Mouse (Mus musculus): ENCODE measurements at regions not wholly inside any gene's neighbourhood (a gene's known extent, or its start where the extent isn't known, plus 50 kb on each side); places are given as distances from the start of the nearest gene placed in this dataset.

GRCm38 (mm10) chr10:98765786-98766419 is 148.3 kb upstream of the Atp2b1 start:
- in situ Hi-C loops (cut with MboI, MseI), result no loop called here

- in situ Hi-C loops (cut with MboI, MseI), result no loop called here
Observed at GRCm38 (mm10) chr10:98779783-98780182, 134.4 kb upstream of the Atp2b1 start.

- in situ Hi-C loops (cut with MboI, MseI), result no loop called here
Observed at GRCm38 (mm10) chr10:98780938-98781337, 133.3 kb upstream of the Atp2b1 start.

- in situ Hi-C loops (cut with MboI, MseI), result no loop called here
Observed at GRCm38 (mm10) chr10:98781888-98782351, 132.3 kb upstream of the Atp2b1 start.

GRCm38 (mm10) chr10:98785411-98785810 is 128.8 kb upstream of the Atp2b1 start:
- in situ Hi-C loops (cut with MboI, MseI), result no loop called here

- in situ Hi-C loops (cut with MboI, MseI), result no loop called here
Observed at GRCm38 (mm10) chr10:98786089-98786488, 128.1 kb upstream of the Atp2b1 start.

- in situ Hi-C loops (cut with MboI, MseI), result no loop called here
Observed at GRCm38 (mm10) chr10:98789763-98790162, 124.4 kb upstream of the Atp2b1 start.

- in situ Hi-C loops (cut with MboI, MseI), result no loop called here
Observed at GRCm38 (mm10) chr10:98790456-98790855, 123.8 kb upstream of the Atp2b1 start.

- in situ Hi-C loops (cut with MboI, MseI), result no loop called here
Observed at GRCm38 (mm10) chr10:98792019-98792741, 122.0 kb upstream of the Atp2b1 start.

- in situ Hi-C loops (cut with MboI, MseI), result no loop called here
Observed at GRCm38 (mm10) chr10:98793926-98794536, 120.2 kb upstream of the Atp2b1 start.

- in situ Hi-C loops (cut with MboI, MseI), result loop anchor here (5.0 kb wide), 1 partner anchor 94 kb away; no protein-coding TSS in a partner anchor
Observed at GRCm38 (mm10) chr10:98796016-98796415, 118.2 kb upstream of the Atp2b1 start.

GRCm38 (mm10) chr10:98798634-98799415 is 115.4 kb upstream of the Atp2b1 start:
- in situ Hi-C loops (cut with MboI, MseI), result loop anchor here (5.0 kb wide), 1 partner anchor 97 kb away; no protein-coding TSS in a partner anchor

- in situ Hi-C loops (cut with MboI, MseI), result loop anchor here (5.0 kb wide), 1 partner anchor 98 kb away; no protein-coding TSS in a partner anchor
Observed at GRCm38 (mm10) chr10:98799830-98800229, 114.4 kb upstream of the Atp2b1 start.

GRCm38 (mm10) chr10:98800949-98801348 is 113.3 kb upstream of the Atp2b1 start:
- in situ Hi-C loops (cut with MboI, MseI), result no loop called here

- in situ Hi-C loops (cut with MboI, MseI), result no loop called here
Observed at GRCm38 (mm10) chr10:98805013-98805412, 109.2 kb upstream of the Atp2b1 start.

- in situ Hi-C loops (cut with MboI, MseI), result no loop called here
Observed at GRCm38 (mm10) chr10:98806798-98807535, 107.2 kb upstream of the Atp2b1 start.

- in situ Hi-C loops (cut with MboI, MseI), result no loop called here
Observed at GRCm38 (mm10) chr10:98808644-98809043, 105.6 kb upstream of the Atp2b1 start.

- in situ Hi-C loops (cut with MboI, MseI), result no loop called here
Observed at GRCm38 (mm10) chr10:98829051-98829450, 85.2 kb upstream of the Atp2b1 start.

- in situ Hi-C loops (cut with MboI, MseI), result no loop called here
Observed at GRCm38 (mm10) chr10:98831488-98831887, 82.7 kb upstream of the Atp2b1 start.

GRCm38 (mm10) chr10:98837289-98838181 is 76.7 kb upstream of the Atp2b1 start:
- in situ Hi-C loops (cut with MboI, MseI), result no loop called here
